Comparison of ENCODE assay signal across 10 mouse cellular contexts in genomic region chr10:80899074-80899473, GRCm38 (mm10). TPM values are rescaled to one million over a fixed set of nuclear protein-coding genes. Genes with fewer than 3 reads are reported as not detected.
A peak's percentile ranks its signal among the peaks of the same experiment; 100 is the strongest.
DNase-seq lines count a peak whose midpoint lies in the region; ATAC-seq and TF ChIP-seq lines count a peak whose summit lies in the region.
"Had no signal": no experiment of that assay in that cellular context is flagged by ENCODE, and none has a peak within 500 bp of the region (broad histone marks: within the 10 kb centered on the region; RNA-seq: fewer than 3 reads in every experiment).

No protein-coding gene starts in this region.

- DNase-seq in heart, adult 9 months (ENCODE audit: low spot score in 2 of 2) = no peak
- DNase-seq in thymus, postnatal 0 days (ENCODE audit: low spot score) = no peak
- DNase-seq in right cerebral cortex, postnatal 25 days = no peak
- no peak for DNase-seq in lung, adult 18-20 months
- DNase-seq: gastrocnemius, postnatal 36 days; thymus, postnatal 36 days had no signal

- 85% methylated on average over 8 of the region's 8 CpGs for WGBS in heart, embryonic 13.5 days
- WGBS in hindbrain, embryonic 15.5 days = 91% methylated on average over 8 of the region's 8 CpGs
- 90% methylated on average over 8 of the region's 8 CpGs for WGBS in midbrain, embryonic 13.5 days

- H3K4me2 ChIP-seq in heart, embryonic 13.5 days = peak overlapping the region; percentile 95
- peak overlapping the region; percentile 89 for H3K4me2 ChIP-seq in hindbrain, embryonic 15.5 days
- H3K4me2 ChIP-seq in midbrain, embryonic 13.5 days (replicated peaks) = peak overlapping the region; percentile 78

- H3K9ac ChIP-seq in heart, embryonic 13.5 days = peak overlapping the region; percentile 87
- H3K9ac ChIP-seq in hindbrain, embryonic 15.5 days = no peak overlapping the region; the same call in 1 of the 2 replicates
- peak overlapping the region; percentile 89; the same call in 1 of the 2 replicates for H3K9ac ChIP-seq in midbrain, embryonic 13.5 days (replicated peaks)

- H3K4me1 ChIP-seq in heart, embryonic 13.5 days = peaks cover 23% of the 10 kb centered on the region
- H3K4me1 ChIP-seq in cortical plate, adult 2 months (ENCODE audit: control insufficient read depth, insufficient read depth, low read length) = peaks cover 6% of the 10 kb centered on the region
- H3K4me1 ChIP-seq in hindbrain, embryonic 15.5 days (replicated peaks) = peaks cover 19% of the 10 kb centered on the region
- H3K4me1 ChIP-seq in midbrain, embryonic 13.5 days (replicated peaks) = peaks cover 19% of the 10 kb centered on the region

- H3K27me3 ChIP-seq in heart, embryonic 13.5 days (replicated peaks) = no peaks in the 10 kb centered on the region
- no peaks in the 10 kb centered on the region for H3K27me3 ChIP-seq in hindbrain, embryonic 15.5 days
- no peaks in the 10 kb centered on the region for H3K27me3 ChIP-seq in midbrain, embryonic 13.5 days

- peaks cover 37% of the 10 kb centered on the region for H3K36me3 ChIP-seq in heart, embryonic 13.5 days
- peaks cover 20% of the 10 kb centered on the region for H3K36me3 ChIP-seq in hindbrain, embryonic 15.5 days
- peaks cover 44% of the 10 kb centered on the region for H3K36me3 ChIP-seq in midbrain, embryonic 13.5 days

- no peak overlapping the region for H3K27ac ChIP-seq in heart, embryonic 13.5 days (replicated peaks)
- no peak overlapping the region for H3K27ac ChIP-seq in cortical plate, adult 2 months (ENCODE audit: insufficient read depth, low read length)
- H3K27ac ChIP-seq in hindbrain, embryonic 15.5 days (replicated peaks) = no peak overlapping the region
- H3K27ac ChIP-seq in midbrain, embryonic 13.5 days = no peak overlapping the region

- no peak for TF ChIP-seq CTCF in cortical plate, adult 2 months (IDR thresholded peaks at IDR 0.05; ENCODE audit: extremely low read depth, insufficient read depth, low read length)

- no peak for ATAC-seq in heart, embryonic 13.5 days (ENCODE audit: extremely low read depth, insufficient number of reproducible peaks, low FRiP score, low TSS enrichment)
- ATAC-seq in hindbrain, embryonic 15.5 days (ENCODE audit: low FRiP score, low read depth) = no peak
- ATAC-seq in midbrain, embryonic 13.5 days = no peak

- no peak for TF ChIP-seq POLR2A in cortical plate, adult 2 months (IDR thresholded peaks at IDR 0.05; ENCODE audit: extremely low read depth, insufficient read depth, low read length)

- H3K4me3 ChIP-seq in heart, embryonic 13.5 days = peak overlapping the region; percentile 71
- H3K4me3 ChIP-seq in cortical plate, adult 2 months (ENCODE audit: insufficient read depth, low read length) = peak overlapping the region; percentile 71; the same call in 1 of the 2 replicates
- peak overlapping the region; percentile 83 for H3K4me3 ChIP-seq in hindbrain, embryonic 15.5 days
- peak overlapping the region; percentile 90 for H3K4me3 ChIP-seq in midbrain, embryonic 13.5 days (replicated peaks)

- no peaks in the 10 kb centered on the region for H3K9me3 ChIP-seq in heart, embryonic 13.5 days
- no peaks in the 10 kb centered on the region for H3K9me3 ChIP-seq in hindbrain, embryonic 15.5 days
- H3K9me3 ChIP-seq in midbrain, embryonic 13.5 days = no peaks in the 10 kb centered on the region

RNA-seq across cellular contexts. Expression of gene Timm13, which starts 1.7 kb away (rescaled TPM):
- polyA plus RNA-seq in heart, embryonic 13.5 days (2015; fragmentation: Nextera tagmentation; extraction: Ambion mirVana) = 285 and 314 TPM in 2 replicates
- 207 and 219 TPM in 2 replicates for polyA plus RNA-seq in cortical plate, adult 2 months (2012; rRNA removed)
- 329 and 342 TPM in 2 replicates for polyA plus RNA-seq in hindbrain, embryonic 15.5 days (2015; fragmentation: Nextera tagmentation; extraction: Ambion mirVana)
- 331 TPM in 2 replicates for polyA plus RNA-seq in midbrain, embryonic 13.5 days (2015; fragmentation: Nextera tagmentation; extraction: Ambion mirVana)
- 337 and 351 TPM in 2 replicates for polyA plus RNA-seq in thymus, postnatal 0 days (2015; fragmentation: Nextera tagmentation; extraction: Ambion mirVana)

RNA-seq across cellular contexts. Expression of gene Lmnb2, which starts 19.0 kb away (rescaled TPM):
- 24.8 and 26.7 TPM in 2 replicates for polyA plus RNA-seq in heart, embryonic 13.5 days (2015; fragmentation: Nextera tagmentation; extraction: Ambion mirVana)
- 23.6 and 24.5 TPM in 2 replicates for polyA plus RNA-seq in cortical plate, adult 2 months (2012; rRNA removed)
- polyA plus RNA-seq in hindbrain, embryonic 15.5 days (2015; fragmentation: Nextera tagmentation; extraction: Ambion mirVana) = 38.4 and 40.9 TPM in 2 replicates
- polyA plus RNA-seq in midbrain, embryonic 13.5 days (2015; fragmentation: Nextera tagmentation; extraction: Ambion mirVana) = 46.9 and 48.2 TPM in 2 replicates
- 28.0 and 28.5 TPM in 2 replicates for polyA plus RNA-seq in thymus, postnatal 0 days (2015; fragmentation: Nextera tagmentation; extraction: Ambion mirVana)

RNA-seq across cellular contexts. Expression of gene Tmprss9, which starts 27.4 kb away (rescaled TPM):
- polyA plus RNA-seq in heart, embryonic 13.5 days (2015; fragmentation: Nextera tagmentation; extraction: Ambion mirVana) = 0.05 and 0.07 TPM in 2 replicates
- polyA plus RNA-seq in cortical plate, adult 2 months (2012; rRNA removed) = 0.21 and 0.40 TPM in 2 replicates
- 0.22 and 0.33 TPM in 2 replicates for polyA plus RNA-seq in hindbrain, embryonic 15.5 days (2015; fragmentation: Nextera tagmentation; extraction: Ambion mirVana)
- polyA plus RNA-seq in midbrain, embryonic 13.5 days (2015; fragmentation: Nextera tagmentation; extraction: Ambion mirVana) = 0.15 and 0.31 TPM in 2 replicates
- polyA plus RNA-seq in thymus, postnatal 0 days (2015; fragmentation: Nextera tagmentation; extraction: Ambion mirVana) = 0.08 and 0.09 TPM in 2 replicates

RNA-seq across cellular contexts. Expression of gene Gadd45b, which starts 30.8 kb away (rescaled TPM):
- 29.2 and 33.9 TPM in 2 replicates for polyA plus RNA-seq in heart, embryonic 13.5 days (2015; fragmentation: Nextera tagmentation; extraction: Ambion mirVana)
- polyA plus RNA-seq in cortical plate, adult 2 months (2012; rRNA removed) = 23.9 and 25.6 TPM in 2 replicates
- 6.9 and 8.5 TPM in 2 replicates for polyA plus RNA-seq in hindbrain, embryonic 15.5 days (2015; fragmentation: Nextera tagmentation; extraction: Ambion mirVana)
- 4.0 and 4.9 TPM in 2 replicates for polyA plus RNA-seq in midbrain, embryonic 13.5 days (2015; fragmentation: Nextera tagmentation; extraction: Ambion mirVana)
- 19.0 and 21.7 TPM in 2 replicates for polyA plus RNA-seq in thymus, postnatal 0 days (2015; fragmentation: Nextera tagmentation; extraction: Ambion mirVana)

RNA-seq across cellular contexts. Expression of gene Sppl2b, which starts 44.0 kb away (rescaled TPM):
- polyA plus RNA-seq in heart, embryonic 13.5 days (2015; fragmentation: Nextera tagmentation; extraction: Ambion mirVana) = 27.7 and 28.5 TPM in 2 replicates
- 94.2 and 96.5 TPM in 2 replicates for polyA plus RNA-seq in cortical plate, adult 2 months (2012; rRNA removed)
- 76.8 and 87.4 TPM in 2 replicates for polyA plus RNA-seq in hindbrain, embryonic 15.5 days (2015; fragmentation: Nextera tagmentation; extraction: Ambion mirVana)
- 56.9 and 61.1 TPM in 2 replicates for polyA plus RNA-seq in midbrain, embryonic 13.5 days (2015; fragmentation: Nextera tagmentation; extraction: Ambion mirVana)
- polyA plus RNA-seq in thymus, postnatal 0 days (2015; fragmentation: Nextera tagmentation; extraction: Ambion mirVana) = 26.8 and 27.7 TPM in 2 replicates
